20 mouse cellular contexts compared by ENCODE assay signal in the genomic region with DNA sequence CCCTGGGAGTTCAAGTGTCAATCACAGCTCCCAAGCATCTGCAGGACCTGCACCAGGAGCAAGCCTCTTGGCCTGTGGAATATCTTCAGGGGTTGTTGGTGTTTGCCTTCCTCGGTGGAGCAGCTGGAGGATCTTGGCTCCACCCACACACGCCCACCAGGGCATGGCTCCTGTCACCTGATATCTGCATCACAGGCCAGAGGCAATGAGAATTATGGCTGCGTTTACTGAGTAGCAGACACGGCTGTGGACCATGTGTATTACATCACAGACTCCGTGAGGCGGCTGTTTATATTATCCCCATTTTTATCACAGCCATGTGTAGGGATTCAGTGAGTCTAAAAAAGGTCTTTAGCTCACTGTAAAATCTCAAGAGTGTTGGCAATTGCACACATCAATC. TPM values are rescaled to one million over a fixed set of nuclear protein-coding genes. Genes with fewer than 3 reads are reported as not detected.
DNase-seq lines count a peak whose midpoint lies in the region; ATAC-seq and TF ChIP-seq lines count a peak whose summit lies in the region.
"Had no signal": no experiment of that assay in that cellular context is flagged by ENCODE, and none has a peak within 500 bp of the region (broad histone marks: within the 10 kb centered on the region; RNA-seq: fewer than 3 reads in every experiment).

No protein-coding gene starts in this region.

- H3K9me3 ChIP-seq in kidney, postnatal 0 days (replicated peaks; ENCODE audit: low read length) = no peaks in the 10 kb centered on the region
- no peaks in the 10 kb centered on the region for H3K9me3 ChIP-seq in embryonic facial prominence, embryonic 10.5 days
- H3K9me3 ChIP-seq in embryonic facial prominence, embryonic 12.5 days = no peaks in the 10 kb centered on the region
- no peaks in the 10 kb centered on the region for H3K9me3 ChIP-seq in limb, embryonic 15.5 days
- no peaks in the 10 kb centered on the region for H3K9me3 ChIP-seq in forebrain, embryonic 13.5 days (replicated peaks)
- no peaks in the 10 kb centered on the region for H3K9me3 ChIP-seq in neural tube, embryonic 15.5 days (replicated peaks)
- H3K9me3 ChIP-seq in hindbrain, embryonic 10.5 days = no peaks in the 10 kb centered on the region
- H3K9me3 ChIP-seq: heart, embryonic 15.5 days; neural tube, embryonic 13.5 days had no signal

- TF ChIP-seq CTCF in kidney, postnatal 0 days (IDR thresholded peaks at IDR 0.05; ENCODE audit: low read depth) = no peak

- ATAC-seq in kidney, postnatal 0 days (replicated peaks; ENCODE audit: low FRiP score, low read depth) = no peak
- 0 out of 2 replicates have a peak, but pooled peaks have one; percentile 64 for ATAC-seq in embryonic facial prominence, embryonic 12.5 days (ENCODE audit: insufficient number of reproducible peaks, insufficient read depth, low FRiP score, low TSS enrichment)
- no peak for ATAC-seq in limb, embryonic 15.5 days (ENCODE audit: insufficient number of reproducible peaks, low FRiP score, low TSS enrichment, low read depth)
- ATAC-seq in forebrain, embryonic 13.5 days = no peak
- ATAC-seq in neural tube, embryonic 15.5 days (ENCODE audit: low FRiP score) = no peak
- ATAC-seq: CD4-positive, CD25-positive, alpha-beta regulatory T cell, adult 4 months had no signal

- H3K27ac ChIP-seq in kidney, postnatal 0 days = no peak overlapping the region
- H3K27ac ChIP-seq in embryonic facial prominence, embryonic 10.5 days (replicated peaks) = 0 out of 2 replicates have a peak overlapping the region, but pooled peaks have one; percentile 14
- H3K27ac ChIP-seq in embryonic facial prominence, embryonic 12.5 days = no peak overlapping the region
- H3K27ac ChIP-seq in limb, embryonic 15.5 days = peak overlapping the region; percentile 24; the same call in 1 of the 2 replicates
- no peak overlapping the region for H3K27ac ChIP-seq in forebrain, embryonic 13.5 days
- H3K27ac ChIP-seq in neural tube, embryonic 15.5 days (replicated peaks) = no peak overlapping the region
- H3K27ac ChIP-seq in hindbrain, embryonic 10.5 days = no peak overlapping the region
- H3K27ac ChIP-seq: heart, embryonic 15.5 days; layer of hippocampus, adult 2 months; liver, embryonic 14.5 days; neural tube, embryonic 13.5 days had no signal

- H3K4me2 ChIP-seq in kidney, postnatal 0 days (ENCODE audit: low read length) = no peak overlapping the region
- H3K4me2 ChIP-seq in embryonic facial prominence, embryonic 12.5 days (replicated peaks) = no peak overlapping the region
- H3K4me2 ChIP-seq in limb, embryonic 15.5 days = no peak overlapping the region
- no peak overlapping the region for H3K4me2 ChIP-seq in forebrain, embryonic 13.5 days
- H3K4me2 ChIP-seq in neural tube, embryonic 15.5 days = no peak overlapping the region
- H3K4me2 ChIP-seq: heart, embryonic 15.5 days; neural tube, embryonic 13.5 days had no signal

- H3K36me3 ChIP-seq in kidney, postnatal 0 days (ENCODE audit: insufficient read depth, low read length) = no peaks in the 10 kb centered on the region
- H3K36me3 ChIP-seq in embryonic facial prominence, embryonic 10.5 days (replicated peaks) = no peaks in the 10 kb centered on the region
- no peaks in the 10 kb centered on the region for H3K36me3 ChIP-seq in embryonic facial prominence, embryonic 12.5 days
- no peaks in the 10 kb centered on the region for H3K36me3 ChIP-seq in limb, embryonic 15.5 days
- no peaks in the 10 kb centered on the region for H3K36me3 ChIP-seq in forebrain, embryonic 13.5 days (ENCODE audit: poor library complexity, severe bottlenecking)
- H3K36me3 ChIP-seq in neural tube, embryonic 15.5 days = no peaks in the 10 kb centered on the region
- no peaks in the 10 kb centered on the region for H3K36me3 ChIP-seq in hindbrain, embryonic 10.5 days
- H3K36me3 ChIP-seq: heart, embryonic 15.5 days; neural tube, embryonic 13.5 days had no signal

- no peak overlapping the region for H3K9ac ChIP-seq in kidney, postnatal 0 days (ENCODE audit: low read depth, low read length)
- H3K9ac ChIP-seq in embryonic facial prominence, embryonic 12.5 days = no peak overlapping the region
- no peak overlapping the region for H3K9ac ChIP-seq in limb, embryonic 15.5 days
- H3K9ac ChIP-seq in forebrain, embryonic 13.5 days = no peak overlapping the region
- no peak overlapping the region for H3K9ac ChIP-seq in neural tube, embryonic 15.5 days (replicated peaks)
- H3K9ac ChIP-seq: heart, embryonic 15.5 days; liver, embryonic 14.5 days; neural tube, embryonic 13.5 days had no signal

- DNase-seq in kidney, postnatal 0 days (ENCODE audit: low spot score) = peak; percentile 56
- DNase-seq in kidney, postnatal 14 days = no peak
- DNase-seq in embryonic facial prominence, embryonic 10.5 days (ENCODE audit: low spot score) = peak; percentile 61
- DNase-seq in hindbrain, embryonic 10.5 days (ENCODE audit: low spot score) = no peak
- DNase-seq: adrenal gland, postnatal 14 days; cerebellum, adult 9-10 months; kidney, adult 11 months; retina, postnatal 1 day; thymus, postnatal 36 days had no signal

- no peaks in the 10 kb centered on the region for H3K27me3 ChIP-seq in kidney, postnatal 0 days (ENCODE audit: insufficient read depth, low read length)
- no peaks in the 10 kb centered on the region for H3K27me3 ChIP-seq in embryonic facial prominence, embryonic 10.5 days (replicated peaks; ENCODE audit: low read depth, poor library complexity, severe bottlenecking)
- no peaks in the 10 kb centered on the region for H3K27me3 ChIP-seq in embryonic facial prominence, embryonic 12.5 days
- no peaks in the 10 kb centered on the region for H3K27me3 ChIP-seq in limb, embryonic 15.5 days
- H3K27me3 ChIP-seq in forebrain, embryonic 13.5 days = no peaks in the 10 kb centered on the region
- H3K27me3 ChIP-seq in neural tube, embryonic 15.5 days (replicated peaks) = no peaks in the 10 kb centered on the region
- H3K27me3 ChIP-seq in hindbrain, embryonic 10.5 days (ENCODE audit: insufficient read depth, poor library complexity, severe bottlenecking) = no peaks in the 10 kb centered on the region
- H3K27me3 ChIP-seq: heart, embryonic 15.5 days; neural tube, embryonic 13.5 days had no signal

- WGBS in kidney, postnatal 0 days = 19% methylated on average over 6 of the region's 6 CpGs
- 44% methylated on average over 6 of the region's 6 CpGs for WGBS in embryonic facial prominence, embryonic 10.5 days
- WGBS in embryonic facial prominence, embryonic 12.5 days = 17% methylated on average over 6 of the region's 6 CpGs
- 15% methylated on average over 6 of the region's 6 CpGs for WGBS in limb, embryonic 15.5 days
- WGBS in forebrain, embryonic 13.5 days = 79% methylated on average over 6 of the region's 6 CpGs
- WGBS in neural tube, embryonic 15.5 days = 57% methylated on average over 6 of the region's 6 CpGs
- 68% methylated on average over 6 of the region's 6 CpGs for WGBS in hindbrain, embryonic 10.5 days

- H3K4me1 ChIP-seq in kidney, postnatal 0 days (replicated peaks; ENCODE audit: insufficient read depth, low read length) = no peaks in the 10 kb centered on the region
- H3K4me1 ChIP-seq in embryonic facial prominence, embryonic 10.5 days = peaks cover 13% of the 10 kb centered on the region
- peaks cover 7% of the 10 kb centered on the region for H3K4me1 ChIP-seq in embryonic facial prominence, embryonic 12.5 days
- H3K4me1 ChIP-seq in limb, embryonic 15.5 days = peaks cover 10% of the 10 kb centered on the region
- no peaks in the 10 kb centered on the region for H3K4me1 ChIP-seq in forebrain, embryonic 13.5 days
- no peaks in the 10 kb centered on the region for H3K4me1 ChIP-seq in neural tube, embryonic 15.5 days
- H3K4me1 ChIP-seq in hindbrain, embryonic 10.5 days (replicated peaks) = 0 out of 2 replicates have a peak, but pooled peaks cover 3% of the 10 kb centered on the region
- H3K4me1 ChIP-seq: neural tube, embryonic 13.5 days had no signal

- no peak overlapping the region for H3K4me3 ChIP-seq in kidney, postnatal 0 days (replicated peaks; ENCODE audit: low read depth, low read length)
- H3K4me3 ChIP-seq in embryonic facial prominence, embryonic 10.5 days = no peak overlapping the region
- H3K4me3 ChIP-seq in embryonic facial prominence, embryonic 12.5 days = no peak overlapping the region
- H3K4me3 ChIP-seq in limb, embryonic 15.5 days = no peak overlapping the region
- H3K4me3 ChIP-seq in forebrain, embryonic 13.5 days = no peak overlapping the region
- H3K4me3 ChIP-seq in neural tube, embryonic 15.5 days (replicated peaks) = no peak overlapping the region
- no peak overlapping the region for H3K4me3 ChIP-seq in hindbrain, embryonic 10.5 days
- H3K4me3 ChIP-seq: heart, embryonic 15.5 days; layer of hippocampus, adult 2 months; neural tube, embryonic 13.5 days had no signal

RNA-seq across cellular contexts. Expression of a gene that starts 53.6 kb away (rescaled TPM):
- polyA plus RNA-seq in kidney, postnatal 0 days (2015; fragmentation: Nextera tagmentation; extraction: Ambion mirVana) = 0.17 TPM in 1 of 2 replicates, not detected in the other
- 0.29 TPM in 1 of 2 replicates, not detected in the other for polyA plus RNA-seq in embryonic facial prominence, embryonic 10.5 days (2016; fragmentation: Nextera tagmentation; extraction: Ambion mirVana)
- 0.32 TPM in 1 of 2 replicates, not detected in the other for polyA plus RNA-seq in embryonic facial prominence, embryonic 12.5 days (2016; fragmentation: Nextera tagmentation; extraction: Ambion mirVana)
- 0.22 TPM in 1 of 2 replicates, not detected in the other for polyA plus RNA-seq in limb, embryonic 15.5 days (2015; fragmentation: Nextera tagmentation; extraction: Ambion mirVana)
- not detected in 2 replicates for polyA plus RNA-seq in forebrain, embryonic 13.5 days (2015; fragmentation: Nextera tagmentation; extraction: Ambion mirVana)
- polyA plus RNA-seq in neural tube, embryonic 15.5 days (2015; fragmentation: Nextera tagmentation; extraction: Ambion mirVana) = not detected in 2 replicates
- polyA plus RNA-seq in hindbrain, embryonic 10.5 days (2016; fragmentation: Nextera tagmentation; extraction: Ambion mirVana) = 0.30 TPM in 1 of 2 replicates, not detected in the other
- polyA plus RNA-seq: CD4-positive, CD25-positive, alpha-beta regulatory T cell, adult 4 months; heart, embryonic 15.5 days; hindbrain, embryonic 11.5 days; liver, embryonic 14.5 days; midbrain, postnatal 0 days; neural tube, embryonic 13.5 days had no signal

RNA-seq across cellular contexts. Expression of a gene that starts 56.8 kb away (rescaled TPM):
- not detected in 2 replicates for polyA plus RNA-seq in kidney, postnatal 0 days (2015; fragmentation: Nextera tagmentation; extraction: Ambion mirVana)
- not detected in 2 replicates for polyA plus RNA-seq in embryonic facial prominence, embryonic 10.5 days (2016; fragmentation: Nextera tagmentation; extraction: Ambion mirVana)
- polyA plus RNA-seq in embryonic facial prominence, embryonic 12.5 days (2016; fragmentation: Nextera tagmentation; extraction: Ambion mirVana) = 0.12 TPM in 1 of 2 replicates, not detected in the other
- polyA plus RNA-seq in limb, embryonic 15.5 days (2015; fragmentation: Nextera tagmentation; extraction: Ambion mirVana) = 0.16 and 0.22 TPM in 2 replicates
- not detected in 2 replicates for polyA plus RNA-seq in forebrain, embryonic 13.5 days (2015; fragmentation: Nextera tagmentation; extraction: Ambion mirVana)
- not detected in 2 replicates for polyA plus RNA-seq in neural tube, embryonic 15.5 days (2015; fragmentation: Nextera tagmentation; extraction: Ambion mirVana)
- not detected in 2 replicates for polyA plus RNA-seq in hindbrain, embryonic 10.5 days (2016; fragmentation: Nextera tagmentation; extraction: Ambion mirVana)
- polyA plus RNA-seq: CD4-positive, CD25-positive, alpha-beta regulatory T cell, adult 4 months; heart, embryonic 15.5 days; liver, embryonic 14.5 days; neural tube, embryonic 13.5 days had no signal

Comparison
In these comparisons a context has a peak if more than half of its experiments do, and no peak if none do; other contexts are left out.
1. DNase-seq: peak in kidney, postnatal 0 days (single experiment) and embryonic facial prominence, embryonic 10.5 days (single experiment); none in kidney, postnatal 14 days (single experiment) and hindbrain, embryonic 10.5 days (single experiment).
2. H3K27ac ChIP-seq: peak in embryonic facial prominence, embryonic 10.5 days (single experiment) and limb, embryonic 15.5 days (single experiment); none in kidney, postnatal 0 days (single experiment), embryonic facial prominence, embryonic 12.5 days (single experiment), forebrain, embryonic 13.5 days (single experiment), neural tube, embryonic 15.5 days (single experiment) and hindbrain, embryonic 10.5 days (single experiment).